Mouse (Mus musculus) testis, adult 2 months (tissue): ENCODE data around the gene Zfp536.

ENCODE experiments used
- CTCF ChIP-seq: fragments of 200-500 bp; IDR thresholded peaks from 2 replicates; pipeline ENCODE4 v1.5.1; 2012; ENCODE audit warnings: low read depth, mild to moderate bottlenecking, inconsistent platforms, low read length, moderate library complexity; ENCODE audit not compliant: control insufficient read depth, insufficient read depth, insufficient replicate concordance
- POLR2A ChIP-seq: fragments of 200-500 bp; IDR thresholded peaks from 2 replicates; pipeline ENCODE4 v1.6.1; 2012; ENCODE audit warnings: low read depth, mild to moderate bottlenecking, inconsistent platforms, low read length, moderate library complexity; ENCODE audit not compliant: control insufficient read depth

- no peak for TF ChIP-seq POLR2A
- no peak for TF ChIP-seq CTCF
Observed at GRCm38 (mm10) chr7:37718671-37719402, 54.6 kb downstream of the Zfp536 start.
